Mouse (Mus musculus): ENCODE measurements around the gene Prss54. TPM values are rescaled to one million over a fixed set of nuclear protein-coding genes. Genes with fewer than 3 reads are reported as not detected.
A peak's percentile ranks its signal among the peaks of the same experiment; 100 is the strongest.

Prss54 gene
- polyA plus RNA-seq, 1 experiment from 2014 or later: not detected

GRCm38 (mm10) chr8:95546986-95547385, 29.2 kb downstream of the Prss54 start:
- peaks cover 25% of the 10 kb centered on the region for H3K4me1 ChIP-seq
- no peaks in the 10 kb centered on the region for H3K36me3 ChIP-seq
- H3K4me3 ChIP-seq: no peak overlapping the region
- H3K27me3 ChIP-seq (ENCODE audit: insufficient read depth, poor library complexity, severe bottlenecking): no peaks in the 10 kb centered on the region
- H3K9me3 ChIP-seq: no peaks in the 10 kb centered on the region
- 81% methylated on average over 4 of the region's 4 CpGs for WGBS
- DNase-seq (ENCODE audit: low spot score): no peak
- H3K27ac ChIP-seq: no peak overlapping the region

- H3K4me3 ChIP-seq: no peak overlapping the region
- peaks cover 21% of the 10 kb centered on the region for H3K4me1 ChIP-seq
- no peak overlapping the region for H3K27ac ChIP-seq
- no peaks in the 10 kb centered on the region for H3K27me3 ChIP-seq (ENCODE audit: insufficient read depth, poor library complexity, severe bottlenecking)
- no peaks in the 10 kb centered on the region for H3K36me3 ChIP-seq
- H3K9me3 ChIP-seq: no peaks in the 10 kb centered on the region
- no peak for DNase-seq (ENCODE audit: low spot score)
- WGBS: 67% methylated on average over 17 of the region's 17 CpGs
Measured at GRCm38 (mm10) chr8:95545815-95546214, 30.3 kb downstream of the Prss54 start.

GRCm38 (mm10) chr8:95543065-95543464, 33.1 kb downstream of the Prss54 start:
- no peak overlapping the region for H3K27ac ChIP-seq
- no peaks in the 10 kb centered on the region for H3K27me3 ChIP-seq (ENCODE audit: insufficient read depth, poor library complexity, severe bottlenecking)
- no peaks in the 10 kb centered on the region for H3K36me3 ChIP-seq
- H3K4me3 ChIP-seq: no peak overlapping the region
- H3K4me1 ChIP-seq: peaks cover 6% of the 10 kb centered on the region
- 83% methylated on average over 3 of the region's 3 CpGs for WGBS
- no peak for DNase-seq (ENCODE audit: low spot score)
- no peaks in the 10 kb centered on the region for H3K9me3 ChIP-seq

- no peak for DNase-seq (ENCODE audit: low spot score)
- WGBS: 91% methylated on average over 6 of the region's 6 CpGs
- no peaks in the 10 kb centered on the region for H3K27me3 ChIP-seq (ENCODE audit: insufficient read depth, poor library complexity, severe bottlenecking)
Measured at GRCm38 (mm10) chr8:95542191-95542590, 33.9 kb downstream of the Prss54 start.

GRCm38 (mm10) chr8:95539487-95539886, 36.7 kb downstream of the Prss54 start:
- Histone ChIP-seq H3K27ac (no peak overlapping the region), H3K4me1 (no peaks in the 10 kb centered on the region)

More at GRCm38 (mm10) chr8:95542191-95542590, 33.9 kb downstream of the Prss54 start:
- H3K4me3 ChIP-seq: no peak overlapping the region
- H3K9me3 ChIP-seq: no peaks in the 10 kb centered on the region
- no peaks in the 10 kb centered on the region for H3K4me1 ChIP-seq
- H3K27ac ChIP-seq: no peak overlapping the region
- H3K36me3 ChIP-seq: no peaks in the 10 kb centered on the region

GRCm38 (mm10) chr8:95533584-95534387, 42.4 kb downstream of the Prss54 start, which contains the start of gene Ccdc113:
Ccdc113 (plus strand) TSS chr8:95534085.
- H3K4me3 ChIP-seq: peak within 1 kb of the TSS; percentile 62
- H3K27ac ChIP-seq: peak within 1 kb of the TSS; percentile 75
- peak; percentile 92 for DNase-seq (ENCODE audit: low spot score)
- WGBS: 8% methylated on average over 33 of the region's 33 CpGs
- H3K27me3 ChIP-seq (ENCODE audit: insufficient read depth, poor library complexity, severe bottlenecking): no peaks in the 10 kb centered on the region
- H3K9me3 ChIP-seq: no peaks in the 10 kb centered on the region
- H3K4me1 ChIP-seq: peaks cover 6% of the 10 kb centered on the region
- H3K36me3 ChIP-seq: no peaks in the 10 kb centered on the region

More at GRCm38 (mm10) chr8:95539487-95539886, 36.7 kb downstream of the Prss54 start:
- no peak for DNase-seq (ENCODE audit: low spot score)
- no peaks in the 10 kb centered on the region for H3K9me3 ChIP-seq
- H3K36me3 ChIP-seq: no peaks in the 10 kb centered on the region
- no peak overlapping the region for H3K4me3 ChIP-seq
- 80% methylated on average over 5 of the region's 5 CpGs for WGBS
- H3K27me3 ChIP-seq (ENCODE audit: insufficient read depth, poor library complexity, severe bottlenecking): no peaks in the 10 kb centered on the region

- WGBS: 59% methylated on average over 4 of the region's 4 CpGs
Measured at GRCm38 (mm10) chr8:95532206-95532605, 43.9 kb downstream of the Prss54 start.

GRCm38 (mm10) chr8:95528750-95529310, 47.3 kb downstream of the Prss54 start:
- H3K9me3 ChIP-seq: no peaks in the 10 kb centered on the region
- DNase-seq (ENCODE audit: low spot score): no peak
- no peaks in the 10 kb centered on the region for H3K27me3 ChIP-seq (ENCODE audit: insufficient read depth, poor library complexity, severe bottlenecking)
- H3K4me1 ChIP-seq: peaks cover under 1% of the 10 kb centered on the region
- no peak overlapping the region for H3K4me3 ChIP-seq
- WGBS: 62% methylated on average over 9 of the region's 9 CpGs
- peak overlapping the region; percentile 32; the same call in 1 of the 2 replicates for H3K27ac ChIP-seq
- H3K36me3 ChIP-seq: no peaks in the 10 kb centered on the region

More at GRCm38 (mm10) chr8:95532206-95532605, 43.9 kb downstream of the Prss54 start:
- no peak for DNase-seq (ENCODE audit: low spot score)
- Histone ChIP-seq H3K27me3 (ENCODE audit: insufficient read depth, poor library complexity, severe bottlenecking) (no peaks in the 10 kb centered on the region), H3K4me3 (no peak overlapping the region), H3K36me3 (no peaks in the 10 kb centered on the region), H3K4me1 (peaks cover 6% of the 10 kb centered on the region), H3K27ac (no peak overlapping the region), H3K9me3 (no peaks in the 10 kb centered on the region)

- H3K4me3 ChIP-seq: no peak overlapping the region
- 85% methylated on average over 10 of the region's 10 CpGs for WGBS
- no peaks in the 10 kb centered on the region for H3K36me3 ChIP-seq
- no peak overlapping the region for H3K27ac ChIP-seq
- H3K9me3 ChIP-seq: no peaks in the 10 kb centered on the region
- H3K4me1 ChIP-seq: no peaks in the 10 kb centered on the region
- H3K27me3 ChIP-seq (ENCODE audit: insufficient read depth, poor library complexity, severe bottlenecking): no peaks in the 10 kb centered on the region
- no peak for DNase-seq (ENCODE audit: low spot score)
Measured at GRCm38 (mm10) chr8:95528194-95528593, 47.9 kb downstream of the Prss54 start.

- Histone ChIP-seq H3K4me1 (no peaks in the 10 kb centered on the region), H3K27ac (no peak overlapping the region), H3K4me3 (no peak overlapping the region), H3K27me3 (ENCODE audit: insufficient read depth, poor library complexity, severe bottlenecking) (no peaks in the 10 kb centered on the region), H3K36me3 (no peaks in the 10 kb centered on the region), H3K9me3 (no peaks in the 10 kb centered on the region)
- no peak for DNase-seq (ENCODE audit: low spot score)
- 81% methylated on average over 4 of the region's 4 CpGs for WGBS
Measured at GRCm38 (mm10) chr8:95523991-95524390, 52.1 kb downstream of the Prss54 start.

GRCm38 (mm10) chr8:95516928-95517327, 59.2 kb downstream of the Prss54 start:
- no peak overlapping the region for H3K4me3 ChIP-seq
- no peaks in the 10 kb centered on the region for H3K27me3 ChIP-seq (ENCODE audit: insufficient read depth, poor library complexity, severe bottlenecking)
- no peak for DNase-seq (ENCODE audit: low spot score)
- no peaks in the 10 kb centered on the region for H3K9me3 ChIP-seq
- no peaks in the 10 kb centered on the region for H3K4me1 ChIP-seq
- H3K27ac ChIP-seq: no peak overlapping the region
- 91% methylated on average over 6 of the region's 6 CpGs for WGBS
- H3K36me3 ChIP-seq: no peaks in the 10 kb centered on the region

- Histone ChIP-seq H3K27ac (no peak overlapping the region), H3K36me3 (no peaks in the 10 kb centered on the region), H3K4me1 (no peaks in the 10 kb centered on the region), H3K27me3 (ENCODE audit: insufficient read depth, poor library complexity, severe bottlenecking) (no peaks in the 10 kb centered on the region), H3K9me3 (no peaks in the 10 kb centered on the region), H3K4me3 (no peak overlapping the region)
- 64% methylated on average over 4 of the region's 4 CpGs for WGBS
- DNase-seq (ENCODE audit: low spot score): no peak
Measured at GRCm38 (mm10) chr8:95513219-95513618, 62.9 kb downstream of the Prss54 start.

GRCm38 (mm10) chr8:95512257-95512656, 63.9 kb downstream of the Prss54 start:
- Histone ChIP-seq H3K4me3 (no peak overlapping the region), H3K27ac (no peak overlapping the region), H3K9me3 (no peaks in the 10 kb centered on the region), H3K27me3 (ENCODE audit: insufficient read depth, poor library complexity, severe bottlenecking) (no peaks in the 10 kb centered on the region), H3K4me1 (no peaks in the 10 kb centered on the region), H3K36me3 (no peaks in the 10 kb centered on the region)
- DNase-seq (ENCODE audit: low spot score): no peak
- 75% methylated on average over 4 of the region's 4 CpGs for WGBS

Measured in heart, embryonic 10.5 days (tissue).